Mouse (Mus musculus) midbrain, embryonic 14.5 days (tissue): ENCODE results near the gene Inppl1. TPM values are rescaled to one million over a fixed set of nuclear protein-coding genes. Genes with fewer than 3 reads are reported as not detected.

Experiments
- microRNA-seq: library from miRNA; unstranded; fragments of <30 nt; microRNA quantifications from one replicate; pipeline ENCODE4, GENCODE M21; 2016
- polyA plus RNA-seq: library from polyadenylated mRNA; unstranded; fragments of >200 nt; fragmentation: Nextera tagmentation; extraction: Ambion mirVana; gene quantifications from 2 replicates; pipeline ENCODE4 v1.2.1, GENCODE M21; 2014

The Inppl1 gene
- polyA plus RNA-seq, 1 experiment from 2014 or later, result 8.9 TPM

Small RNAs within 50 kb of the gene (microRNA-seq; reads per million reads assigned to microRNA genes)
- gene Gm22655, result not detected

Other genes starting within 250 kb of the Inppl1 start
- 32.0 and 38.5 TPM in 2 replicates for gene Clpb, start 174.6 kb downstream of the Inppl1 start, polyA plus RNA-seq
- gene Phox2a, start 19.9 kb downstream of the Inppl1 start, polyA plus RNA-seq, result 0.84 and 1.00 TPM in 2 replicates
- 2.5 TPM in 1 of 2 replicates, not detected in the other for gene Folr2, start 19.0 kb upstream of the Inppl1 start, polyA plus RNA-seq
- 77.1 and 81.6 TPM in 2 replicates for gene Anapc15, start 25.5 kb upstream of the Inppl1 start, polyA plus RNA-seq
- 6.7 and 7.9 TPM in 2 replicates for gene Folr1, start 32.6 kb upstream of the Inppl1 start, polyA plus RNA-seq
- 139 and 150 TPM in 2 replicates for gene Lamtor1, start 67.7 kb upstream of the Inppl1 start, polyA plus RNA-seq
- 0.27 and 0.33 TPM in 2 replicates for gene Tomt, start 68.1 kb upstream of the Inppl1 start, polyA plus RNA-seq
- gene Lrrc51, start 95.7 kb upstream of the Inppl1 start, polyA plus RNA-seq, result 7.4 and 10.7 TPM in 2 replicates
- 50.1 and 73.6 TPM in 2 replicates for gene Numa1, start 95.9 kb upstream of the Inppl1 start, polyA plus RNA-seq
- gene Il18bp, start 180.5 kb upstream of the Inppl1 start, polyA plus RNA-seq, result 4.0 and 6.0 TPM in 2 replicates
- 30.7 and 31.1 TPM in 2 replicates for gene Rnf121, start 227.2 kb upstream of the Inppl1 start, polyA plus RNA-seq
- 21.0 and 24.3 TPM in 2 replicates for gene Xndc1, start 227.3 kb upstream of the Inppl1 start, polyA plus RNA-seq
- gene Xntrpc, start 227.5 kb upstream of the Inppl1 start, polyA plus RNA-seq, result 1.3 and 1.5 TPM in 2 replicates
- gene Trpc2, start 244.9 kb upstream of the Inppl1 start, polyA plus RNA-seq, result 0.16 TPM in 1 of 2 replicates, not detected in the other